Mouse (Mus musculus) heart, postnatal 0 days (tissue): ENCODE results near the gene Cpeb1.

Experiments used
- CTCF ChIP-seq: IDR thresholded peaks from 2 replicates; pipeline ENCODE4 v1.5.1; 2016; ENCODE audit warnings: antibody characterized with exemption, control low read depth, low read depth
- EP300 ChIP-seq: IDR thresholded peaks from 2 replicates; pipeline ENCODE4 v1.6.1; 2016; ENCODE audit warnings: antibody characterized with exemption, low read depth

- no peak for TF ChIP-seq CTCF
- TF ChIP-seq EP300, result no peak
These were observed 107.1 kb downstream of the Cpeb1 start for GRCm38 (mm10) chr7:81348206-81348605.
